ENCODE assay signal across 9 mouse cellular contexts in the genomic region with DNA sequence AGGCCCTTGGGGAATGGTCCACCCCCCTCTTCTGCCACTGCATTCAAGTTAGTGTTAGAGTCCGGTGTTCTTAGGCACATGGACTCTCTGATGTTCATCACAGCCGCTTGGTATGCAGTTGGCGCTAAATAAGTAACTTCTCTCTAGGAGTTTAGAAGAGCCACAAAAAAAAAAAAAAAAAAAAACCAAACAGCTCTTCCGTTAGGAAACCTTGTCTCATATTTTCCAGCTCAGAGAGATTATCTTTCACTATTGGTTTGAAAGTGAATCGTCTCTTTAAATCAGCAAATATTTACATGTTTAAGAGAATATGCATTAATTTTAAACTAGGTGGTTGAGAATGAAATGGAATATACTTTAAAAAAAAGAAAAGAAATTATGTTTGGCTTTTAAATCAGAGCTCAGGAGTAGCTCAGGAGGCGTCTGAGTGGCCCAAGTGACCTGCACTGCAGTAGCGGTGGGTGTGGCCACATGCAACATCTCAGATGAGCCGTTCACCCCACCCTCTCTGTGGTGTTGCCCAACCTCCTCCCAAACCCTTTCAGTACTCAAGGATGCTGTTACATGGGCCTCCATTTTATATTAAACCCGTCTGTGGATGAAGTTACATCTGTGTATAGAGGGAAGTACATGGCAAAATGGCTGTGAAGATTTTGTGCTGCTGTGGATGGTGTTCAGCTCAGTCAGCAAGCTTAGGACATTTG.
DNase-seq lines count a peak whose midpoint lies in the region; ATAC-seq lines count a peak whose summit lies in the region.
"Had no signal": no experiment of that assay in that cellular context is flagged by ENCODE, and none has a peak within 500 bp of the region (broad histone marks: within the 10 kb centered on the region; RNA-seq: fewer than 3 reads in every experiment).

No protein-coding gene starts in this region.

- 46% methylated on average over 9 of the region's 9 CpGs for WGBS in heart, embryonic 13.5 days
- WGBS in embryonic facial prominence, embryonic 15.5 days, result 52% methylated on average over 9 of the region's 9 CpGs
- 65% methylated on average over 9 of the region's 9 CpGs for WGBS in limb, embryonic 15.5 days

- peak overlapping the region; percentile 93 for H3K27ac ChIP-seq in heart, embryonic 13.5 days (replicated peaks)
- no peak overlapping the region for H3K27ac ChIP-seq in embryonic facial prominence, embryonic 15.5 days (replicated peaks)
- no peak overlapping the region for H3K27ac ChIP-seq in limb, embryonic 15.5 days

- DNase-seq in heart, postnatal 14 days, result no peak
- peak; percentile 32 for DNase-seq in 3T3-L1 (ENCODE audit: low read depth, low spot score)
- DNase-seq in thymus, postnatal 14 days, result no peak
- DNase-seq in c-Kit-positive CD71-positive TER-119-positive erythroid progenitor cells, embryonic 14.5 days (ENCODE audit: low spot score), result no peak
- DNase-seq in spleen, postnatal 10 days (ENCODE audit: low spot score in 2 of 2), result no peak
- DNase-seq: kidney, postnatal 14 days had no signal

- H3K4me1 ChIP-seq in heart, embryonic 13.5 days, result peaks cover 29% of the 10 kb centered on the region
- peaks cover 20% of the 10 kb centered on the region for H3K4me1 ChIP-seq in embryonic facial prominence, embryonic 15.5 days
- H3K4me1 ChIP-seq in limb, embryonic 15.5 days, result peaks cover 24% of the 10 kb centered on the region

- no peak for ATAC-seq in heart, embryonic 13.5 days (ENCODE audit: extremely low read depth, insufficient number of reproducible peaks, low FRiP score, low TSS enrichment)
- ATAC-seq in embryonic facial prominence, embryonic 15.5 days (ENCODE audit: insufficient number of reproducible peaks, low FRiP score, low TSS enrichment, low read depth), result no peak
- ATAC-seq in limb, embryonic 15.5 days (ENCODE audit: insufficient number of reproducible peaks, low FRiP score, low TSS enrichment, low read depth), result no peak

- H3K4me2 ChIP-seq in heart, embryonic 13.5 days, result peak overlapping the region; percentile 74
- H3K4me2 ChIP-seq in embryonic facial prominence, embryonic 15.5 days (replicated peaks), result peak overlapping the region; percentile 76
- H3K4me2 ChIP-seq in limb, embryonic 15.5 days, result peak overlapping the region; percentile 69; the same call in 1 of the 2 replicates

- peak overlapping the region; percentile 90 for H3K9ac ChIP-seq in heart, embryonic 13.5 days
- no peak overlapping the region for H3K9ac ChIP-seq in embryonic facial prominence, embryonic 15.5 days
- no peak overlapping the region for H3K9ac ChIP-seq in limb, embryonic 15.5 days

- no peaks in the 10 kb centered on the region for H3K9me3 ChIP-seq in heart, embryonic 13.5 days
- no peaks in the 10 kb centered on the region for H3K9me3 ChIP-seq in embryonic facial prominence, embryonic 15.5 days (replicated peaks)
- no peaks in the 10 kb centered on the region for H3K9me3 ChIP-seq in limb, embryonic 15.5 days

- H3K36me3 ChIP-seq in heart, embryonic 13.5 days, result no peaks in the 10 kb centered on the region
- H3K36me3 ChIP-seq in embryonic facial prominence, embryonic 15.5 days, result no peaks in the 10 kb centered on the region
- no peaks in the 10 kb centered on the region for H3K36me3 ChIP-seq in limb, embryonic 15.5 days

- intact Hi-C loops in heart, postnatal 14 days (cut with DNase I), result no loop called here

- peak overlapping the region; percentile 62 for H3K4me3 ChIP-seq in heart, embryonic 13.5 days
- H3K4me3 ChIP-seq in embryonic facial prominence, embryonic 15.5 days (replicated peaks), result 0 out of 2 replicates have a peak overlapping the region, but pooled peaks have one; percentile 51
- H3K4me3 ChIP-seq in limb, embryonic 15.5 days, result no peak overlapping the region

- no peaks in the 10 kb centered on the region for H3K27me3 ChIP-seq in heart, embryonic 13.5 days (replicated peaks)
- no peaks in the 10 kb centered on the region for H3K27me3 ChIP-seq in embryonic facial prominence, embryonic 15.5 days
- no peaks in the 10 kb centered on the region for H3K27me3 ChIP-seq in limb, embryonic 15.5 days
